Mouse (Mus musculus) liver, embryonic 14.5 days (tissue): ENCODE results near the gene Tns1. TPM values are rescaled to one million over a fixed set of nuclear protein-coding genes. Genes with fewer than 3 reads are reported as not detected.

Source experiments
- ATAC-seq: fragments of 200-750 bp; cut with Nextera tagmentation; 2 replicates; pipeline ENCODE4 v1.8.0; 2017; ENCODE audit warnings: moderate number of reproducible peaks, mild to moderate bottlenecking, moderate library complexity; ENCODE audit not compliant: insufficient read depth
- DNase-seq, 3 experiments: peaks; one replicate each; pipeline ENCODE4 v3.0.0-alpha.2; 2012 to 2013; ENCODE audit warnings: low read depth in 3 of 3, low spot score in 3 of 3
- H3K27ac ChIP-seq: fragments of 300-500 bp; sonication (generic); 2 replicates; pipeline ENCODE4 v1.5.1; 2014; ENCODE audit warnings: moderate library complexity, mild to moderate bottlenecking, control low read depth, inconsistent platforms
- H3K27me3 ChIP-seq: fragments of 300-500 bp; sonication (generic); 2 replicates; pipeline ENCODE4 v1.6.1; 2014; ENCODE audit warnings: mild to moderate bottlenecking, low read length, moderate library complexity; ENCODE audit not compliant: control insufficient read depth, insufficient read depth
- H3K36me3 ChIP-seq: fragments of 300-500 bp; sonication (generic); replicated peaks from 2 replicates; pipeline ENCODE4 v1.6.1; 2014; ENCODE audit warnings: low read depth; ENCODE audit not compliant: control insufficient read depth, insufficient read depth
- H3K4me1 ChIP-seq, 2 experiments: fragments of 200-500 bp in 1 of 2; fragments of 300-500 bp in 1 of 2; sonication (generic) in 1 of 2; replicated peaks; 2 replicates each; pipeline ENCODE4 v1.6.1; 2012 to 2014; ENCODE audit warnings: antibody characterized with exemption in 1 of 2, inconsistent platforms in 1 of 2, low read length in 1 of 2; ENCODE audit not compliant: control insufficient read depth in 2 of 2, insufficient read depth in 2 of 2
- H3K4me2 ChIP-seq: fragments of 300-500 bp; sonication (generic); 2 replicates; pipeline ENCODE4 v1.6.1; 2014; ENCODE audit warnings: low read depth, mild to moderate bottlenecking, control low read depth, moderate library complexity
- H3K4me3 ChIP-seq, 2 experiments: fragments of 200-500 bp in 1 of 2; fragments of 300-500 bp in 1 of 2; sonication (generic) in 1 of 2; 2 replicates each; pipeline ENCODE4 v1.5.1; 2012 to 2014; ENCODE audit warnings: low read depth in 2 of 2, low read length in 2 of 2, mild to moderate bottlenecking in 2 of 2, control low read depth in 1 of 2, inconsistent platforms in 1 of 2, moderate library complexity in 1 of 2; ENCODE audit not compliant: insufficient read depth in 1 of 2
- H3K9ac ChIP-seq: fragments of 300-500 bp; sonication (generic); replicated peaks from 2 replicates; pipeline ENCODE4 v1.6.1; 2014; ENCODE audit warnings: mild to moderate bottlenecking, control low read depth, moderate library complexity
- H3K9me3 ChIP-seq: fragments of 300-500 bp; sonication (generic); 2 replicates; pipeline ENCODE4 v1.6.1; 2016; ENCODE audit warnings: low read length, mixed read lengths; ENCODE audit not compliant: control insufficient read depth
- CTCF ChIP-seq: IDR thresholded peaks from 2 replicates; pipeline ENCODE4 v1.5.1; 2016; ENCODE audit warnings: antibody characterized with exemption, low read depth, control low read depth
- EP300 ChIP-seq: IDR thresholded peaks from 2 replicates; pipeline ENCODE4 v1.6.1; 2016; ENCODE audit warnings: antibody characterized with exemption, low read depth
- WGBS: fragments of 180-500 bp; shearing (Covaris S2); extraction: QIAGEN DNeasy Blood & Tissue Kit; methylation state at CpG from one replicate; pipeline ENCODE4 v1.1.7; 2014; ENCODE audit not compliant: insufficient replicate concordance; 5-methylcytosine and 5-hydroxymethylcytosine counted together
- polyA plus RNA-seq, 2 experiments: library from polyadenylated mRNA; depleted of rRNA in 1 of 2; stranded (reverse) in 1 of 2; unstranded in 1 of 2; fragments of >200 nt; fragmentation: Nextera tagmentation in 1 of 2; extraction: Ambion mirVana in 1 of 2; gene quantifications; 2 replicates each; pipeline versions ENCODE4 v1.2.1 to v1.2.3; 2012 to 2014

Tns1 gene
- polyA plus RNA-seq, 2 experiments: 7.2 to 15.7 TPM

DNA sequence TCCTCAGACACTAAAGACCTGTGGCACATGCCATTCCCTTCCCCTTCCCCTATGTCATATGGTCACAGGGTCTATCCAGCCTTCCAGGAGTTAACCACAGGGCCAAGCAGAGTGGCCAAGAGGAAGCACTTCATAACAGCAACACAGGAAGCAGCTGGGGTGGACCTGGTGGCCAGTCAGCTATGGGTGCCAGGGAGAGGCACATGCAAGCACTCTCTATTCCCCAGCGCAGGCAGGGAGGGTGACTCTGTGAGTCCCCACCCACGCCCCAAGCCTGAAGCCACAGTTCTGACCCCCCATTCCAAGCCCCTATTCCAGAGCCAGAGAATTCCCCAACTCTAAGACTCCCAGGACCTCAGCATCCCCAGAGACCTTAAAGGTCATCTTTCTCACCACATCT lies 89.5 kb downstream of the Tns1 start:
- DNase-seq: no peak
- WGBS: 23% methylated on average over 2 of the region's 2 CpGs
- Histone ChIP-seq H3K27ac (no peak overlapping the region), H3K9me3 (no peaks in the 10 kb centered on the region), H3K4me1 (peaks cover 0 to 2% of the 10 kb centered on the region in 2 experiments; a peak in 2 of 4 replicates), H3K4me3 (no peak overlapping the region), H3K27me3 (peaks cover 19% of the 10 kb centered on the region), H3K4me2 (no peak overlapping the region), H3K36me3 (no peaks in the 10 kb centered on the region), H3K9ac (no peak overlapping the region)
- no peak for TF ChIP-seq EP300
- ATAC-seq: no peak

- H3K9me3 ChIP-seq: no peaks in the 10 kb centered on the region
- H3K4me1 ChIP-seq: peaks cover 0 to 3% of the 10 kb centered on the region in 2 experiments; a peak in 3 of 4 replicates
- H3K27ac ChIP-seq: no peak overlapping the region
- no peak overlapping the region for H3K4me2 ChIP-seq
- TF ChIP-seq CTCF (no peak), EP300 (no peak)
- DNase-seq (no peak), ATAC-seq (no peak)
- H3K27me3 ChIP-seq: peaks cover 19% of the 10 kb centered on the region
- no peak overlapping the region for H3K9ac ChIP-seq
- no peak overlapping the region for H3K4me3 ChIP-seq
- H3K36me3 ChIP-seq: no peaks in the 10 kb centered on the region
Observed at GRCm38 (mm10) chr1:74034211-74034610, 90.0 kb downstream of the Tns1 start.

- H3K27me3 ChIP-seq: peaks cover 19% of the 10 kb centered on the region
- H3K36me3 ChIP-seq: no peaks in the 10 kb centered on the region
- TF ChIP-seq EP300: no peak
- no peak for TF ChIP-seq CTCF
- 63% methylated on average over 4 of the region's 4 CpGs for WGBS
- H3K4me3 ChIP-seq: no peak overlapping the region
- no peak overlapping the region for H3K4me2 ChIP-seq
- DNase-seq (no peak), ATAC-seq (no peak)
- H3K9me3 ChIP-seq: no peaks in the 10 kb centered on the region
- no peak overlapping the region for H3K9ac ChIP-seq
- H3K27ac ChIP-seq: no peak overlapping the region
- peaks cover 0 to 3% of the 10 kb centered on the region in 2 experiments; a peak in 3 of 4 replicates for H3K4me1 ChIP-seq
Observed at GRCm38 (mm10) chr1:74033407-74033806, 90.8 kb downstream of the Tns1 start.

GRCm38 (mm10) chr1:74032966-74033365 lies 91.3 kb downstream of the Tns1 start:
- Histone ChIP-seq H3K4me2 (no peak overlapping the region), H3K4me3 (no peak overlapping the region), H3K27me3 (peaks cover 19% of the 10 kb centered on the region), H3K4me1 (peaks cover 0 to 6% of the 10 kb centered on the region in 2 experiments; a peak in 3 of 4 replicates), H3K27ac (no peak overlapping the region), H3K9me3 (no peaks in the 10 kb centered on the region), H3K9ac (no peak overlapping the region), H3K36me3 (no peaks in the 10 kb centered on the region)
- ATAC-seq: no peak
- DNase-seq: no peak
- TF ChIP-seq EP300 (no peak), CTCF (no peak)
- 65% methylated on average over 5 of the region's 5 CpGs for WGBS

GRCm38 (mm10) chr1:74031771-74032609 lies 92.3 kb downstream of the Tns1 start:
- H3K9me3 ChIP-seq: no peaks in the 10 kb centered on the region
- H3K36me3 ChIP-seq: no peaks in the 10 kb centered on the region
- H3K9ac ChIP-seq: no peak overlapping the region
- H3K4me1 ChIP-seq: peaks cover 0 to 9% of the 10 kb centered on the region in 2 experiments; a peak in 3 of 4 replicates
- H3K27ac ChIP-seq: no peak overlapping the region
- no peak for ATAC-seq
- no peak for DNase-seq
- H3K4me3 ChIP-seq: no peak overlapping the region
- no peak overlapping the region for H3K4me2 ChIP-seq
- TF ChIP-seq EP300: no peak
- WGBS: 60% methylated on average over 9 of the region's 9 CpGs
- peaks cover 16% of the 10 kb centered on the region for H3K27me3 ChIP-seq
